Mouse (Mus musculus): ENCODE measurements around the gene Akt3. TPM values are rescaled to one million over a fixed set of nuclear protein-coding genes. Genes with fewer than 3 reads are reported as not detected.

The Akt3 gene
- total RNA-seq (2018; cell fraction: chromatin; rRNA removed): 10 to 100 TPM; 18.8 to 80.5 (median 32.2) TPM
- total RNA-seq (2018; cell fraction: cytosol; rRNA removed): 10 to 100 TPM in 14 of 26 experiments, 1 to 10 TPM in 12; 7.8 to 31.7 (median 16.6) TPM
- 10 to 100 TPM; 12.5 to 64.5 (median 31.5) TPM for total RNA-seq (2018; cell fraction: nucleus; rRNA removed)
- polyA plus RNA-seq (2018): 7.0 to 12.0 TPM (median 7.1 TPM) in 3 replicates

GRCm38 (mm10) chr1:177258034-177258342 lies at the start of gene Akt3:
TSS of gene Akt3 (minus strand) at chr1:177258203.
- Histone ChIP-seq H3K79me2 (ENCODE audit: inconsistent target) (peaks cover 41% of the 10 kb centered on the region), H3K27ac (no peak within 1 kb of the TSS), H3K4me3 (ENCODE audit: inconsistent target) (peak within 1 kb of the TSS; percentile 32), H3K36me3 (ENCODE audit: inconsistent target) (no peaks in the 10 kb centered on the region)
- no CpG with 5 or more reads among the region's 32 CpGs for WGBS (ENCODE audit: missing documents)

DNA sequence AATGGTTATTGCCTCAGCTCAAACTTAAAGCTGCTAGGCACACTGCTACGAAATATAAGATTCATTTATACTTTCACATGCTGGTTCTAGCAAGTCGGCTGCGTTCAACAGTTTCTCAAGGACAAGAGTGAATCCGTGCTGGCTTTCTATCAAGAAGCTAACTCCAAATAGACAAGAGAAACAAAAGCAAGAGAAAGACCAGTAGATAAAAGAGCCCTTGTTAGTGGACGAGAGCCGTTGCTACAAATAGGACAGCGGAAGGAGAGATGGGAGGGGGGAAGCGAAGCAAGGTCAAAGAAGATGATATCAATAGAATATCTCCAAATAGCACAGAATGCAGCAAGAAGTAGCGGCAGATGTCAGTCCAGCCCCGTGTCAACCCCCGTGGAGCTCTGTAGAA lies 49.5 kb upstream of the Akt3 start:
- H3K27ac ChIP-seq: no peak overlapping the region
- no peak overlapping the region for H3K4me3 ChIP-seq (ENCODE audit: inconsistent target)
- H3K36me3 ChIP-seq (ENCODE audit: inconsistent target): no peaks in the 10 kb centered on the region
- H3K79me2 ChIP-seq (ENCODE audit: inconsistent target): no peaks in the 10 kb centered on the region
- 92% methylated on average over 11 of the region's 11 CpGs for WGBS (ENCODE audit: missing documents)

GRCm38 (mm10) chr1:177298231-177298630 lies 40.2 kb upstream of the Akt3 start:
- no peak overlapping the region for H3K27ac ChIP-seq
- H3K4me3 ChIP-seq (ENCODE audit: inconsistent target): no peak overlapping the region
- no peaks in the 10 kb centered on the region for H3K36me3 ChIP-seq (ENCODE audit: inconsistent target)
- H3K79me2 ChIP-seq (ENCODE audit: inconsistent target): no peaks in the 10 kb centered on the region
- 100% methylated on average over 1 of the region's 1 CpGs for WGBS (ENCODE audit: missing documents)

GRCm38 (mm10) chr1:177286764-177287163 lies 28.8 kb upstream of the Akt3 start:
- Histone ChIP-seq H3K4me3 (ENCODE audit: inconsistent target) (no peak overlapping the region), H3K79me2 (ENCODE audit: inconsistent target) (no peaks in the 10 kb centered on the region), H3K36me3 (ENCODE audit: inconsistent target) (no peaks in the 10 kb centered on the region), H3K27ac (no peak overlapping the region)
- WGBS (ENCODE audit: missing documents): 60% methylated on average over 3 of the region's 3 CpGs

DNA sequence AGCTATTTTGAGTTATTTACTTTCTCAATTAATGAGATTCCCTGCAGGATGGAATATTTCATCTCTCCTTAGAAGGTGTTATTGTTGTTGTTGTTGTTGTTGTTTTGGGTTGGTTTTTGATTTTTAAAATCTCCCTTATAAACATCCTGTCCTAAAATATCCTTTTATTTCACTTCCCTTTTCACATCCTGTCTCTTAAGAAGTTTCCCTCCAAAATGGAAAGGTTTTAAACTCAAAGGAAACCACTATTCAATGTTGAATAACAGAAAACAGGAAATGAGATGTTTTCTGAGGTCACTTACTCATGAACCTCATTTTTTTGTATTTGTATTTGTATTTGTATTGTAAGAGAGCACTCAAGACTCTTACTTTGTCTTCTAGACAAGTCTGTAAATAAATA lies 23.9 kb upstream of the Akt3 start:
- H3K79me2 ChIP-seq (ENCODE audit: inconsistent target): no peaks in the 10 kb centered on the region
- H3K36me3 ChIP-seq (ENCODE audit: inconsistent target): no peaks in the 10 kb centered on the region
- no peak overlapping the region for H3K4me3 ChIP-seq (ENCODE audit: inconsistent target)
- no peak overlapping the region for H3K27ac ChIP-seq

DNA sequence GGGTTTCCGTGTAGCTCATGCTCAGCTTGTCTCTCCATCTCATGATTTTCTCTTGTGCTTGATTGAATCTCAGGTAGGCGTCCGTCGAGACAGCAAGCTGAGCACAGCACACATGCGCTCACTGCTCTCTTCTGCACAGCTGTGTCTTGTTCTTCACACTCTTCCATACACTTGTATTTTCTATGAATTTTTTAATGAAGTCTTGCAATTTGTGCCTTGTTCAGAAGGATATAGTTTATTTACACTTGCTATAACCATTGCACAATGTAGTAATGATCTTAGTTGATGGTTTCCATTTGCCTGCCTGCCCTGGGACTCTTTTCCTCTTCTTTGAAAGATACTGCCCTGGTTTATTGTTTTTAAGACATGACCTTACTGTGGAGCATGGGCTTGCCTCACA lies 19.4 kb upstream of the Akt3 start:
- H3K79me2 ChIP-seq (ENCODE audit: inconsistent target): no peaks in the 10 kb centered on the region
- H3K36me3 ChIP-seq (ENCODE audit: inconsistent target): no peaks in the 10 kb centered on the region
- H3K27ac ChIP-seq: no peak overlapping the region
- no peak overlapping the region for H3K4me3 ChIP-seq (ENCODE audit: inconsistent target)
- 92% methylated on average over 5 of the region's 5 CpGs for WGBS (ENCODE audit: missing documents)

DNA sequence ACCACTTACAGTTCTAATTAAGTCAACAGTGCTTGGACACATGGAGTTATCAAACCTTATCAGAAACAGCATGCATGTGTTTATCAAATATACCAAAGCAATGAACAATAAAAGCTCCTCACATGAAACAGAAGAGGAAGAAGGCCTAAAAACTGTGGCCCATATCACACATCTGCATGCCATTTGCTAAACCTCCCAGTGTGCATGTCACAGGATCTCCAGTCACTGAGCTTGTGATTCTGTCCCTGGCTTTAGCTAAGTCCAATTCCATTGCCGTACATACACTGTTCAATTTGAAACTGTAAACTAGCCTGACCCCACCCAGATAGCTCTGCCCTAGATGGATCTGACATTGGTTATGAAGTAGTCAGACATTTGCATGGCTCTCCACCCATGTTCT lies 9.6 kb upstream of the Akt3 start:
- H3K4me3 ChIP-seq (ENCODE audit: inconsistent target): no peak overlapping the region
- 93% methylated on average over 1 of the region's 1 CpGs for WGBS (ENCODE audit: missing documents)
- H3K36me3 ChIP-seq (ENCODE audit: inconsistent target): no peaks in the 10 kb centered on the region

DNA sequence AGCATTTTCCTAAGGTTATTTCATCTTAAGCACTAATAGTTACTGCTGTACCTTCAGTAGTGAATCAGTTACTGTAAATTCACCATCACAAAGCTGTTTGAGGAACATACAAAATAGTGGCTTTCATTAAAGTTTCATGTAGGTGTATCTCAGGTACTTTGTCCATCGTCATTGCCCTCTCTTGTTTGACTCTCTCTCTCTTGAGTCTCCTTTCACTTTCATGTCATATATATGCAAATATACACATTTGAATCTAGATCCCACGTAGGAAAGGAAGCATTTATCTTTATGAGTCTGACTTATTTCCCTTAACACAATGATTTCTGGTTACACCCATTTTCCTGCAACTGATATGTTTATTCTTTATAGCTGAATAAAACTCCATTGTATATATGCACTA lies 4.9 kb upstream of the Akt3 start:
- no peak overlapping the region for H3K27ac ChIP-seq
- no peaks in the 10 kb centered on the region for H3K36me3 ChIP-seq (ENCODE audit: inconsistent target)
- WGBS (ENCODE audit: missing documents): 72% methylated on average over 2 of the region's 2 CpGs
- no peaks in the 10 kb centered on the region for H3K79me2 ChIP-seq (ENCODE audit: inconsistent target)
- no peak overlapping the region for H3K4me3 ChIP-seq (ENCODE audit: inconsistent target)

More for the DNA sequence above, 9.6 kb upstream of the Akt3 start:
- Histone ChIP-seq H3K79me2 (ENCODE audit: inconsistent target) (no peaks in the 10 kb centered on the region), H3K27ac (no peak overlapping the region)

- 10% methylated on average over 4 of the region's 4 CpGs for WGBS (ENCODE audit: missing documents)
- peaks cover 13% of the 10 kb centered on the region for H3K79me2 ChIP-seq (ENCODE audit: inconsistent target)
- H3K36me3 ChIP-seq (ENCODE audit: inconsistent target): no peaks in the 10 kb centered on the region
- no peak overlapping the region for H3K27ac ChIP-seq
- H3K4me3 ChIP-seq (ENCODE audit: inconsistent target): no peak overlapping the region
Measured at GRCm38 (mm10) chr1:177260796-177261195, 2.8 kb upstream of the Akt3 start.

DNA sequence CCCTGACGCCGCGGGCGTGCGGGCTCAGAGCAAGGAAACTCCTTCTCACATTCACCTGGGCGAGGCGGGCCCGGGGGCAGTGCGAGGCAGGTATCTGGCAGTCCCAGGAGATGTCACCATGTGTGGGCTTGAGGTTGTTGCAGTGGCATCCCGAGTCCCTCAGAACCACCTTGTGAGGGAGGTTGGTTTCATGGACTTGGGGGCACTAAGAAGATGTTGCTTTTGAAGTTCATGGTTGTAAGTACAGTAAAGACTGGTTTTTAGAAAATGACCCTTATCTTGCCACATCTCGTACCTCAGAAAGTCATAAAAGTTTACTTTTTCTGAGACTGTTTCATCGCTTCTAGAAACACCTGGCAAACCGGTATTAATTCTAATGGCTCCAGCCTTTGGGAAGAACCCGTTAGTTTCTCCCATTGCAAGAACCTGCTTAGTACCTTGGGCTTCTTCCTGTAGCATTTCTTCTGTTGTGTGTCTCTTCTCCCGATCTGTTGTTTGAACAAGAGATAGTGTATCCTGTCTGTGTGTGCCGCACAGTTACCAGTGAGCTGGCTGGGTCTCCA lies 1.1 kb upstream of the Akt3 start:
- no peaks in the 10 kb centered on the region for H3K36me3 ChIP-seq (ENCODE audit: inconsistent target)
- no peak overlapping the region for H3K27ac ChIP-seq
- H3K4me3 ChIP-seq (ENCODE audit: inconsistent target): no peak overlapping the region
- 32% methylated on average over 16 of the region's 16 CpGs for WGBS (ENCODE audit: missing documents)
- H3K79me2 ChIP-seq (ENCODE audit: inconsistent target): peaks cover 30% of the 10 kb centered on the region

GRCm38 (mm10) chr1:177258343-177259037 lies 487 bp upstream of the Akt3 start:
- 1% methylated on average over 41 of the region's 86 CpGs for WGBS (ENCODE audit: missing documents)
- Histone ChIP-seq H3K4me3 (ENCODE audit: inconsistent target) (no peak overlapping the region), H3K79me2 (ENCODE audit: inconsistent target) (peaks cover 36% of the 10 kb centered on the region), H3K36me3 (ENCODE audit: inconsistent target) (no peaks in the 10 kb centered on the region), H3K27ac (no peak overlapping the region)

DNA sequence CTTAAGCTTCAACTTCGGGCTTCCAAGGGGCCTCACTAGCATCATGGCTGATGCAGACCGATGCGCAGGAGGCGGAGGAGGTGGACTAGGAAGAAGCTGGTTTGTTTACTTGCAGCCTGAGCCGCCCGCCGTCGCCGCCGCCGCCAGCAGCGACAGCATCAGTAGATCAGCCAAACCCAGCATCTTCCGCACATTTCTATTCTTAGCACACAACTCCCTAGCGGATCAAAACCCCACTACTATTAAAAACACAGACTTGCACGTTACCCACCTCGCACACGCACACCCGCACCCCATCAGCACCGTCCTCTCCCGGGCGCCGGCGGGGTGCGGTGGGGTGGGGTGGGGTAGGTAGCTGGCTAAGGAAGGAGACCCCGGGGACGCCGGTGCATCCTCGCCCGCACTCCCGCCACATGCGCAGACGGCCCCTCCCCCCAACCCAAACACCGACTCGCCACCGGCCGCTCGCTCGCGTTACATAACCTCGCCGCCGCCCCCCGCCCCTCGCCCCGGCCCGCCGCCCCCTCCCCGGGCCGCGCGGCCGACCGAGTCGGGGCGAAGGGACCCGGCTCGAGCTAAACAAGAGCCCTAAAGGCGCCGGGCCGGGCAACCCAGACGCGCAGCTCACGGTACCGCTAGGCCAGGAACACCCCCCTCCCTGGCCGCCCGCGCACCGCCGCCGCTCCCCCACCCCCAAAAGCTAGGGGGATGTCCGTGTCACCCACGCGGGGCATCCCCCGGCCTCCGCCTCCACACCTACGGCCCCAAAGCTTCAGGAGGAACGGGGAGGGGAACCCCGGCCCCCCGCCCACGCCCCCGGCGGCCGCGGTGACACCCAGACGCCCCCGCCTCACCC lies 597 bp downstream of the Akt3 start:
- H3K36me3 ChIP-seq (ENCODE audit: inconsistent target): no peaks in the 10 kb centered on the region
- peaks cover 47% of the 10 kb centered on the region for H3K79me2 ChIP-seq (ENCODE audit: inconsistent target)
- peak overlapping the region; percentile 32 for H3K4me3 ChIP-seq (ENCODE audit: inconsistent target)
- H3K27ac ChIP-seq: no peak overlapping the region
- WGBS (ENCODE audit: missing documents): under 1% methylated on average over 45 of the region's 86 CpGs

GRCm38 (mm10) chr1:177248638-177249037 lies 9.4 kb downstream of the Akt3 start:
- H3K36me3 ChIP-seq (ENCODE audit: inconsistent target): no peaks in the 10 kb centered on the region
- no peak overlapping the region for H3K27ac ChIP-seq
- peaks cover 45% of the 10 kb centered on the region for H3K79me2 ChIP-seq (ENCODE audit: inconsistent target)
- 53% methylated on average over 4 of the region's 4 CpGs for WGBS (ENCODE audit: missing documents)
- H3K4me3 ChIP-seq (ENCODE audit: inconsistent target): no peak overlapping the region

DNA sequence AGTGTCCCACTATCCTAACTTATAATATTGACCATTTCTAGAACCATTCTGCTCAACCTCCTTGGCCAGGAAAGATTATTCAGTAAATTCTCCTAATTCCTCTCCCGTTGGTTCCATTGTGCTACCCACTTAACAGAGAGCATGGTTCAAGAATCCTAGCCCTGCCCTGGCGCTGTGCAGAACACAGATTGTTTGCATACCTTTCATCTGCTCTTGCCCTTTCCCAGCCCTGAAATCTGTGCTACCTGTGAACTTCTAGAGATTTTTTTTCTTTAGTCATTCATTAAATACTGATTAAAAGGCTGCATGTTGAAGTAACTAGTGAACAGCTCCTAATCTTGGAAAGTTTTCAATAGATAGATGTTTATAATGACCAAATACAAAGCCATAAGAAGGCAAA lies 19.6 kb downstream of the Akt3 start:
- Histone ChIP-seq H3K79me2 (ENCODE audit: inconsistent target) (no peaks in the 10 kb centered on the region), H3K36me3 (ENCODE audit: inconsistent target) (no peaks in the 10 kb centered on the region), H3K27ac (no peak overlapping the region), H3K4me3 (ENCODE audit: inconsistent target) (no peak overlapping the region)
- 100% methylated on average over 2 of the region's 2 CpGs for WGBS (ENCODE audit: missing documents)

GRCm38 (mm10) chr1:177236695-177237094 lies 21.3 kb downstream of the Akt3 start:
- no peaks in the 10 kb centered on the region for H3K79me2 ChIP-seq (ENCODE audit: inconsistent target)
- WGBS (ENCODE audit: missing documents): 70% methylated on average over 2 of the region's 2 CpGs

More at GRCm38 (mm10) chr1:177236695-177237094, 21.3 kb downstream of the Akt3 start:
- no peak overlapping the region for H3K27ac ChIP-seq
- H3K4me3 ChIP-seq (ENCODE audit: inconsistent target): no peak overlapping the region
- H3K36me3 ChIP-seq (ENCODE audit: inconsistent target): no peaks in the 10 kb centered on the region
